Mouse (Mus musculus) heart, adult 2 months (tissue): ENCODE results near the gene Olfr594. TPM values are rescaled to one million over a fixed set of nuclear protein-coding genes. Genes with fewer than 3 reads are reported as not detected.
"Not testable (repeated sequence)": the region's sequence is repeated elsewhere in the genome, so short reads cannot be mapped to it uniquely, and the experiment has no call there.

Experiments
- DNase-seq, 2 experiments: peaks; one replicate each; pipeline ENCODE4 v3.0.0; 2021
- H3K27ac ChIP-seq: fragments of 200-600 bp; 2 replicates; pipeline ENCODE4 v1.8.1; 2022
- H3K27me3 ChIP-seq: fragments of 200-500 bp; 2 replicates; pipeline ENCODE4 v1.6.1; 2012; ENCODE audit warnings: mild to moderate bottlenecking, low read length, inconsistent platforms, mixed read lengths; ENCODE audit not compliant: control insufficient read depth, insufficient read depth
- H3K36me3 ChIP-seq: fragments of 200-500 bp; 2 replicates; pipeline ENCODE4 v1.6.1; 2012; ENCODE audit warnings: low read length, inconsistent platforms; ENCODE audit not compliant: control insufficient read depth, insufficient read depth
- H3K4me1 ChIP-seq: fragments of 200-500 bp; 2 replicates; pipeline ENCODE4 v1.6.1; 2011; ENCODE audit warnings: low read length; ENCODE audit not compliant: control insufficient read depth, insufficient read depth
- H3K4me3 ChIP-seq: fragments of 200-600 bp; 2 replicates; pipeline ENCODE4 v1.8.1; 2022
- H3K79me2 ChIP-seq: fragments of 200-500 bp; replicated peaks from 2 replicates; pipeline ENCODE4 v1.6.1; 2012; ENCODE audit warnings: mild to moderate bottlenecking, inconsistent platforms, low read length, moderate library complexity, mixed read lengths; ENCODE audit not compliant: control insufficient read depth, insufficient read depth
- H3K9ac ChIP-seq: fragments of 200-500 bp; 2 replicates; pipeline ENCODE4 v1.6.1; 2012; ENCODE audit warnings: low read depth, mild to moderate bottlenecking, control low read depth, inconsistent platforms, low read length, mixed read lengths
- CTCF ChIP-seq: fragments of 200-600 bp; IDR thresholded peaks from 2 replicates; pipeline ENCODE4 v1.8.1; 2022; ENCODE audit warnings: antibody characterized with exemption, mild to moderate bottlenecking, moderate library complexity
- EP300 ChIP-seq: fragments of 200-500 bp; IDR thresholded peaks from 2 replicates; pipeline ENCODE4 v1.6.1; 2011; ENCODE audit warnings: low read depth, low read length, control low read depth; ENCODE audit not compliant: insufficient read depth
- POLR2A ChIP-seq: fragments of 200-500 bp; IDR thresholded peaks from 2 replicates; pipeline ENCODE4 v1.6.1; 2011; ENCODE audit warnings: mild to moderate bottlenecking, low read depth, low read length, control low read depth; ENCODE audit not compliant: insufficient read depth
- WGBS: fragments of 180-500 bp; shearing (Covaris S2); methylation state at CpG from one replicate; pipeline ENCODE4 v1.1.7; 2018; 5-methylcytosine and 5-hydroxymethylcytosine counted together
- intact Hi-C: fragments of 180-260 bp; cut with DNase I; formaldehyde crosslinking; loops from one replicate; pipeline ENCODE4 v1.15.1; 2025
- long read RNA-seq: library from polyadenylated mRNA; stranded (forward); transcript quantifications from one replicate; pipeline ENCODE4 v2.0.0, GENCODE M21; 2021
- microRNA-seq, 2 experiments: library from miRNA; unstranded; fragments of <30 nt; microRNA quantifications; one replicate each; pipeline ENCODE4 v1.2.0; 2021
- polyA plus RNA-seq: library from polyadenylated mRNA; depleted of rRNA; stranded (reverse); fragments of >200 nt; gene quantifications from 2 replicates; pipeline ENCODE4 v1.2.3, GENCODE M21; 2012; rRNA removed
- total RNA-seq, 2 experiments: library from RNA; stranded (reverse); gene quantifications; 2 replicates each; pipeline ENCODE4 v1.2.3; 2021

The Olfr594 gene
- total RNA-seq (not detected), polyA plus RNA-seq (not detected in 2 replicates)
- long read RNA-seq = 0 reads

- Histone ChIP-seq H3K36me3 (no peaks in the 10 kb centered on the region), H3K27me3 (no peaks in the 10 kb centered on the region), H3K9ac (no peak within 1 kb of the TSS), H3K79me2 (no peaks in the 10 kb centered on the region), H3K4me3 (no peak within 1 kb of the TSS), H3K27ac (no peak within 1 kb of the TSS), H3K4me1 (no peaks in the 10 kb centered on the region)
- intact Hi-C loops = no loop called here
- no peak for DNase-seq
- TF ChIP-seq CTCF = no peak
- no peak for TF ChIP-seq POLR2A
- TF ChIP-seq EP300 = no peak
Measured at GRCm38 (mm10) chr7:103216696-103217095, at the start of gene Olfr594. Gene Olfr594 (plus strand): TSS chr7:103216996.

- 58% methylated on average over 5 of the region's 5 CpGs for WGBS
- TF ChIP-seq CTCF (no peak), EP300 (no peak), POLR2A (no peak)
Measured at GRCm38 (mm10) chr7:103169697-103170096, 47.1 kb upstream of the Olfr594 start.

DNA sequence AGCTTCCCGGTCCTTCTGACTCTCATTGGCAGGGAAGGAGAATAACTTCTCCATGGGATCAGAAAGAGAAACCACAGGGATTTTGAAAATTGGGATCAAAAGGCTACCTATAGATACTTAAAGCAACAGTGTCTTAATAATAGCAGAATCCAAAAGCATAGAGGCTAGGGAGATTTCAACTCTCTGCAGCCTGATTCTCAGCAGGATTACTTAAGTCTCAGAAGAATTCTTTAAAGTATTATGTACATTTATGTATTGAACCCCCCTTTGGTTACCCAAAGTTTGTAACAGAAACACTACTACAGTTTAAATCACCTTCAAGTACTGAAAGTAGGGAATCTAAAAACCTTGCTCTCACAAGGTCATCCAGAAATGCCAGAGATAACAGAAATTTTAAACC is 38.6 kb upstream of the Olfr594 start, which contains the start of gene Olfr591:
Gene Olfr591, minus strand, starts transcription at position 101 of the 400 bp plus-strand sequence.
- no peaks in the 10 kb centered on the region for H3K79me2 ChIP-seq
- 74% methylated on average over 1 of the region's 1 CpGs for WGBS
- TF ChIP-seq EP300 = no peak
- TF ChIP-seq CTCF = no peak
- H3K36me3 ChIP-seq = no peaks in the 10 kb centered on the region
- no peak within 1 kb of the TSS for H3K27ac ChIP-seq
- no peaks in the 10 kb centered on the region for H3K27me3 ChIP-seq
- no peak within 1 kb of the TSS for H3K9ac ChIP-seq
- intact Hi-C loops = no loop called here
- H3K4me1 ChIP-seq = no peaks in the 10 kb centered on the region
- H3K4me3 ChIP-seq = no peak within 1 kb of the TSS
- no peak for DNase-seq

More at GRCm38 (mm10) chr7:103169697-103170096, 47.1 kb upstream of the Olfr594 start:
- intact Hi-C loops = no loop called here
- H3K27ac ChIP-seq = no peak overlapping the region
- H3K4me3 ChIP-seq = no peak overlapping the region
- H3K36me3 ChIP-seq = no peaks in the 10 kb centered on the region
- no peaks in the 10 kb centered on the region for H3K27me3 ChIP-seq
- no peak for DNase-seq
- no peaks in the 10 kb centered on the region for H3K4me1 ChIP-seq
- no peaks in the 10 kb centered on the region for H3K79me2 ChIP-seq
- no peak overlapping the region for H3K9ac ChIP-seq

- DNase-seq, H3K79me2 ChIP-seq, H3K27me3 ChIP-seq, H3K4me1 ChIP-seq, intact Hi-C loops, H3K9ac ChIP-seq, H3K36me3 ChIP-seq, H3K4me3 ChIP-seq, H3K27ac ChIP-seq: not testable (repeated sequence)
- WGBS = 52% methylated on average over 1 of the region's 1 CpGs
Measured at GRCm38 (mm10) chr7:103184503-103184902, 32.3 kb upstream of the Olfr594 start, which contains the start of gene Olfr592. Gene Olfr592 (plus strand): TSS chr7:103184803.

GRCm38 (mm10) chr7:103211562-103211961 is 5.2 kb upstream of the Olfr594 start, which contains the start of gene Olfr593:
Gene Olfr593 (plus strand): TSS chr7:103211862.
- Histone ChIP-seq H3K27me3 (no peaks in the 10 kb centered on the region), H3K27ac (no peak within 1 kb of the TSS), H3K4me3 (no peak within 1 kb of the TSS), H3K79me2 (no peaks in the 10 kb centered on the region), H3K4me1 (no peaks in the 10 kb centered on the region), H3K9ac (no peak within 1 kb of the TSS), H3K36me3 (no peaks in the 10 kb centered on the region)
- TF ChIP-seq CTCF (no peak), POLR2A (no peak), EP300 (no peak)
- WGBS = 63% methylated on average over 1 of the region's 1 CpGs
- intact Hi-C loops = no loop called here
- no peak for DNase-seq

- H3K79me2 ChIP-seq, H3K36me3 ChIP-seq, DNase-seq, H3K27me3 ChIP-seq, H3K9ac ChIP-seq, H3K4me1 ChIP-seq, H3K4me3 ChIP-seq, H3K27ac ChIP-seq, intact Hi-C loops: not testable (repeated sequence)
- WGBS = 80% methylated on average over 5 of the region's 5 CpGs
Measured at GRCm38 (mm10) chr7:103212050-103212449, 4.7 kb upstream of the Olfr594 start.

DNA sequence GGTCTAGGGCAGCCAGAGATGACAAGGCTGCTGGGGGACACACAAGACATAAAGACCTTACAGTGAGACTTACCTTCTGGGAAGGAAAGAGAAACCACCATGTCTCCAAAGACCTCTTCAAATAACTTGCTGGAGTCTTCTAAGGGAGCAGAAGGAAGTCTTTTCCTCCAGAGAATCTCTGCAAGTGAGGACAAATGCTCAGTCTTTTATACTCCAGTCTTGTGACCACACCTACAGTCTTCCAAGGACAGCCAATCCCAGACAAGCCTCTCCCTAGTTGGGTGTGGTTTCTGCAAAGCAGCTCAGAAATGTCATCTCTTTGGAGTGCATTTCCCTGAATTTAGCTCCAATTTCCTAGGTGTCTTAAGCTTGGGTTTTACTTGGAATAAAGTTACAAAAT is 35.6 kb downstream of the Olfr594 start, which contains the start of gene Usp17ld:
Gene Usp17ld, minus strand, starts transcription at position 101 of the 400 bp plus-strand sequence.
- H3K36me3 ChIP-seq, H3K4me1 ChIP-seq, DNase-seq, H3K4me3 ChIP-seq, H3K27ac ChIP-seq, H3K79me2 ChIP-seq, intact Hi-C loops, H3K27me3 ChIP-seq, H3K9ac ChIP-seq: not testable (repeated sequence)

Small RNAs within 50 kb of the gene (microRNA-seq; reads per million reads assigned to microRNA genes)
- gene Gm23550 = 0 reads per million in 2 experiments
- gene Gm25171 = 0 reads per million in 2 experiments

Other genes with a start within 250 kb of the Olfr594 start
- gene Olfr577, start 241.1 kb upstream of the Olfr594 start, total RNA-seq = not detected
- not detected in 2 replicates for gene Olfr577, start 241.1 kb upstream of the Olfr594 start, polyA plus RNA-seq
- not detected for gene Olfr578, start 227.7 kb upstream of the Olfr594 start, total RNA-seq
- not detected in 2 replicates for gene Olfr578, start 227.7 kb upstream of the Olfr594 start, polyA plus RNA-seq
- gene Olfr582, start 179.0 kb upstream of the Olfr594 start, total RNA-seq = not detected
- gene Olfr582, start 179.0 kb upstream of the Olfr594 start, polyA plus RNA-seq = not detected in 2 replicates
- gene Olfr583, start 165.7 kb upstream of the Olfr594 start, total RNA-seq = not detected
- gene Olfr583, start 165.7 kb upstream of the Olfr594 start, polyA plus RNA-seq = not detected in 2 replicates
- not detected for gene Olfr584, start 135.1 kb upstream of the Olfr594 start, total RNA-seq
- gene Olfr584, start 135.1 kb upstream of the Olfr594 start, polyA plus RNA-seq = not detected in 2 replicates
- not detected for gene Olfr585, start 119.3 kb upstream of the Olfr594 start, total RNA-seq
- not detected in 2 replicates for gene Olfr585, start 119.3 kb upstream of the Olfr594 start, polyA plus RNA-seq
- gene Olfr586, start 91.4 kb upstream of the Olfr594 start, total RNA-seq = not detected
- not detected in 2 replicates for gene Olfr586, start 91.4 kb upstream of the Olfr594 start, polyA plus RNA-seq
- gene Olfr588-ps1, start 76.1 kb upstream of the Olfr594 start, total RNA-seq = not detected
- not detected in 2 replicates for gene Olfr588-ps1, start 76.1 kb upstream of the Olfr594 start, polyA plus RNA-seq
- gene Olfr589, start 60.6 kb upstream of the Olfr594 start, total RNA-seq = not detected
- not detected in 2 replicates for gene Olfr589, start 60.6 kb upstream of the Olfr594 start, polyA plus RNA-seq
- gene Olfr591, start 38.7 kb upstream of the Olfr594 start, total RNA-seq = not detected
- not detected in 2 replicates for gene Olfr591, start 38.7 kb upstream of the Olfr594 start, polyA plus RNA-seq
- gene Olfr592, start 32.2 kb upstream of the Olfr594 start, total RNA-seq = not detected
- gene Olfr592, start 32.2 kb upstream of the Olfr594 start, polyA plus RNA-seq = not detected in 2 replicates
- gene Olfr593, start 5.1 kb upstream of the Olfr594 start, total RNA-seq = not detected
- gene Olfr593, start 5.1 kb upstream of the Olfr594 start, polyA plus RNA-seq = not detected in 2 replicates
- not detected for gene Usp17ld, start 35.5 kb downstream of the Olfr594 start, total RNA-seq
- not detected in 2 replicates for gene Usp17ld, start 35.5 kb downstream of the Olfr594 start, polyA plus RNA-seq
- not detected for gene Olfr596, start 88.7 kb downstream of the Olfr594 start, total RNA-seq
- gene Olfr596, start 88.7 kb downstream of the Olfr594 start, polyA plus RNA-seq = not detected in 2 replicates
- not detected for gene Olfr597, start 99.3 kb downstream of the Olfr594 start, total RNA-seq
- gene Olfr597, start 99.3 kb downstream of the Olfr594 start, polyA plus RNA-seq = not detected in 2 replicates
- gene Olfr598, start 106.6 kb downstream of the Olfr594 start, total RNA-seq = not detected
- gene Olfr598, start 106.6 kb downstream of the Olfr594 start, polyA plus RNA-seq = not detected in 2 replicates
- gene Olfr599, start 118.9 kb downstream of the Olfr594 start, total RNA-seq = not detected
- not detected in 2 replicates for gene Olfr599, start 118.9 kb downstream of the Olfr594 start, polyA plus RNA-seq
- not detected for gene Olfr600, start 132.7 kb downstream of the Olfr594 start, total RNA-seq
- not detected in 2 replicates for gene Olfr600, start 132.7 kb downstream of the Olfr594 start, polyA plus RNA-seq
- not detected for gene Olfr601, start 145.7 kb downstream of the Olfr594 start, total RNA-seq
- gene Olfr601, start 145.7 kb downstream of the Olfr594 start, polyA plus RNA-seq = not detected in 2 replicates
- not detected for gene Olfr603, start 169.2 kb downstream of the Olfr594 start, total RNA-seq
- not detected in 2 replicates for gene Olfr603, start 169.2 kb downstream of the Olfr594 start, polyA plus RNA-seq
- not detected for gene Usp17lc, start 198.1 kb downstream of the Olfr594 start, total RNA-seq
- not detected in 2 replicates for gene Usp17lc, start 198.1 kb downstream of the Olfr594 start, polyA plus RNA-seq
- gene Olfr605, start 228.4 kb downstream of the Olfr594 start, total RNA-seq = not detected
- gene Olfr605, start 228.4 kb downstream of the Olfr594 start, polyA plus RNA-seq = not detected in 2 replicates
- gene Olfr606, start 232.1 kb downstream of the Olfr594 start, total RNA-seq = not detected
- gene Olfr606, start 232.1 kb downstream of the Olfr594 start, polyA plus RNA-seq = not detected in 2 replicates
- gene Olfr607, start 247.2 kb downstream of the Olfr594 start, total RNA-seq = not detected
- not detected in 2 replicates for gene Olfr607, start 247.2 kb downstream of the Olfr594 start, polyA plus RNA-seq